Mouse (Mus musculus): ENCODE results near the gene F3.

F3 gene

GRCm38 (mm10) chr3:121722971-121723844 is at the start of gene F3:
F3 (plus strand) TSS chr3:121723537.
- DNase-seq (ENCODE audit: low spot score in 2 of 2): peak; percentile 5 to 23

- DNase-seq (ENCODE audit: low spot score in 2 of 2): no peak
These were observed 44.4 kb upstream of the F3 start for GRCm38 (mm10) chr3:121678935-121679334.

GRCm38 (mm10) chr3:121679443-121679842 is 43.9 kb upstream of the F3 start:
- DNase-seq (ENCODE audit: low spot score in 2 of 2): no peak

GRCm38 (mm10) chr3:121680187-121680586 is 43.1 kb upstream of the F3 start:
- no peak for DNase-seq (ENCODE audit: low spot score in 2 of 2)

- no peak for DNase-seq (ENCODE audit: low spot score in 2 of 2)
These were observed 40.6 kb upstream of the F3 start for GRCm38 (mm10) chr3:121682439-121683411.

GRCm38 (mm10) chr3:121684552-121684951 is 38.8 kb upstream of the F3 start:
- DNase-seq (ENCODE audit: low spot score in 2 of 2): no peak

GRCm38 (mm10) chr3:121684963-121685362 is 38.4 kb upstream of the F3 start:
- no peak for DNase-seq (ENCODE audit: low spot score in 2 of 2)

GRCm38 (mm10) chr3:121685985-121686384 is 37.4 kb upstream of the F3 start:
- no peak for DNase-seq (ENCODE audit: low spot score in 2 of 2)

- DNase-seq (ENCODE audit: low spot score in 2 of 2): no peak
These were observed 36.9 kb upstream of the F3 start for GRCm38 (mm10) chr3:121686408-121686911.

GRCm38 (mm10) chr3:121687741-121688140 is 35.6 kb upstream of the F3 start:
- no peak for DNase-seq (ENCODE audit: low spot score in 2 of 2)

- no peak for DNase-seq (ENCODE audit: low spot score in 2 of 2)
These were observed 34.3 kb upstream of the F3 start for GRCm38 (mm10) chr3:121689029-121689428.

GRCm38 (mm10) chr3:121689697-121690096 is 33.6 kb upstream of the F3 start:
- no peak for DNase-seq (ENCODE audit: low spot score in 2 of 2)

GRCm38 (mm10) chr3:121693001-121693730 is 30.2 kb upstream of the F3 start:
- no peak for DNase-seq (ENCODE audit: low spot score in 2 of 2)

- no peak for DNase-seq (ENCODE audit: low spot score in 2 of 2)
These were observed 29.6 kb upstream of the F3 start for GRCm38 (mm10) chr3:121693746-121694145.

GRCm38 (mm10) chr3:121697169-121697568 is 26.2 kb upstream of the F3 start:
- no peak for DNase-seq (ENCODE audit: low spot score in 2 of 2)

- no peak for DNase-seq (ENCODE audit: low spot score in 2 of 2)
These were observed 23.9 kb upstream of the F3 start for GRCm38 (mm10) chr3:121699401-121699800.

- no peak for DNase-seq (ENCODE audit: low spot score in 2 of 2)
These were observed 23.5 kb upstream of the F3 start for GRCm38 (mm10) chr3:121699849-121700248.

- no peak for DNase-seq (ENCODE audit: low spot score in 2 of 2)
These were observed 22.9 kb upstream of the F3 start for GRCm38 (mm10) chr3:121700364-121700952.

GRCm38 (mm10) chr3:121703155-121703879 is 20.0 kb upstream of the F3 start:
- DNase-seq (ENCODE audit: low spot score in 2 of 2): no peak

GRCm38 (mm10) chr3:121703880-121704243 is 19.5 kb upstream of the F3 start:
- DNase-seq (ENCODE audit: low spot score in 2 of 2): no peak

- DNase-seq (ENCODE audit: low spot score in 2 of 2): no peak
These were observed 17.2 kb upstream of the F3 start for GRCm38 (mm10) chr3:121706087-121706486.

Measured in natural killer cell, adult 2 months (primary cell).